Mouse (Mus musculus) limb, embryonic 15.5 days (tissue): ENCODE data around the gene Iqgap3. TPM values are rescaled to one million over a fixed set of nuclear protein-coding genes. Genes with fewer than 3 reads are reported as not detected.

ENCODE experiments used
- ATAC-seq: fragments of 200-750 bp; cut with Nextera tagmentation; 2 replicates; pipeline ENCODE4 v1.8.0; 2017; ENCODE audit warnings: low read depth, moderate TSS enrichment; ENCODE audit not compliant: insufficient number of reproducible peaks, low FRiP score, low TSS enrichment
- H3K27ac ChIP-seq: fragments of 300-500 bp; sonication (generic); 2 replicates; pipeline ENCODE4 v1.5.1; 2015; ENCODE audit warnings: moderate library complexity, mild to moderate bottlenecking, inconsistent platforms
- H3K27me3 ChIP-seq: fragments of 300-500 bp; sonication (generic); 2 replicates; pipeline ENCODE4 v1.6.1; 2015; ENCODE audit warnings: inconsistent platforms
- H3K36me3 ChIP-seq: fragments of 300-500 bp; sonication (generic); 2 replicates; pipeline ENCODE4 v1.6.1; 2015; ENCODE audit warnings: inconsistent platforms
- H3K4me1 ChIP-seq: fragments of 300-500 bp; sonication (generic); 2 replicates; pipeline ENCODE4 v1.6.1; 2015; ENCODE audit warnings: inconsistent platforms
- H3K4me2 ChIP-seq: fragments of 300-500 bp; sonication (generic); 2 replicates; pipeline ENCODE4 v1.6.1; 2015; ENCODE audit warnings: mild to moderate bottlenecking, inconsistent platforms
- H3K4me3 ChIP-seq: fragments of 300-500 bp; sonication (generic); 2 replicates; pipeline ENCODE4 v1.5.1; 2015; ENCODE audit warnings: mild to moderate bottlenecking, inconsistent platforms
- H3K9ac ChIP-seq: fragments of 300-500 bp; sonication (generic); 2 replicates; pipeline ENCODE4 v1.6.1; 2015; ENCODE audit warnings: inconsistent platforms
- H3K9me3 ChIP-seq: fragments of 300-500 bp; sonication (generic); 2 replicates; pipeline ENCODE4 v1.6.1; 2016; ENCODE audit warnings: inconsistent platforms
- WGBS: fragments of 180-500 bp; shearing (Covaris S2); methylation state at CpG from one replicate; pipeline ENCODE4 v1.1.7; 2015; 5-methylcytosine and 5-hydroxymethylcytosine counted together
- polyA plus RNA-seq: library from polyadenylated mRNA; unstranded; fragments of >200 nt; fragmentation: Nextera tagmentation; extraction: Ambion mirVana; gene quantifications from 2 replicates; pipeline ENCODE4 v1.2.1, GENCODE M21; 2015

The Iqgap3 gene
- polyA plus RNA-seq, 1 experiment from 2014 or later = 17.8 TPM

DNA sequence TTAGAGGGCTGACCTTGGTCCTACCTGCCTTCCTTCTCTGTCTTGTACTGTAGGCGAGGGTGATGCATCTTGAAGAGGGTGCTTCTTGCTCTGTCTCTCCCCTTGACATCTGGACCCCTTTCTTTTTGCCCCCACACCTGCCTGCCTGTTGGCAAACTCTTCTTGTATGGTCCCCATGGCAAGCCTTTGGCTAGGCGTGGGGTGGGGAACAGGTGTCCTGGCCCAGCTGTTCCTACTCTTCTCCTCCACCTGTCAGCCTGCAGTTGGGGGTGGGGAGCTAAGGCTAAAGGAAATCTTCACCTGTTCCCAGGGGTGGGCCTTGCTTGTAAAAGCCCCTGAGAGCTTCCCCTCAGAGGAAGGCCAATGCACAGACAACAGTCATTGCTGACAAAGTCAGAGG is 65.7 kb downstream of the Iqgap3 start:
- no peaks in the 10 kb centered on the region for H3K27me3 ChIP-seq
- H3K4me2 ChIP-seq = no peak overlapping the region
- peaks cover 82% of the 10 kb centered on the region for H3K4me1 ChIP-seq
- H3K27ac ChIP-seq = no peak overlapping the region
- H3K36me3 ChIP-seq = 0 out of 2 replicates have a peak, but pooled peaks cover 3% of the 10 kb centered on the region
- WGBS = 70% methylated on average over 2 of the region's 2 CpGs
- H3K9ac ChIP-seq = no peak overlapping the region
- ATAC-seq = no peak
- H3K4me3 ChIP-seq = no peak overlapping the region
- H3K9me3 ChIP-seq = no peaks in the 10 kb centered on the region

DNA sequence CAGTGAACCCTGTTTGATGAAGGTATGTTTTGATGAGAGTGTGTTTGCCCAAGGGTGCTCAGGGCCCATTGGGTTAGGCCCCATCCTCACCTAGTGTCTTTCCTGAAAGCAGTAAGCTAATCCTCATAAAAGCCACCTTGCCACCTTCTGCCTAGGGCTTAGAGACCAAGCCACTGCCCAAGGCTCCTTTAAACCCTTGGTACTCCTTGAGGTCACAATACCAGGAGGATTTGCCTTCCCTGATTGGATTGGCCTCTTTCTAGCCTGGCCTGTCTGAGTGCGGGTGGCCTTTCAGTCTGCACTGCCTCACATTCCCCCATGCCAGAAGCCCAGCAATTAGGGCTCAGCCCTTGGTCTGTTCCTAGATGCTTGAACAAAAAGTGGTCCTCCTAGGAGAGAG is 66.1 kb downstream of the Iqgap3 start:
- H3K4me2 ChIP-seq = no peak overlapping the region
- no peak for ATAC-seq
- 0 out of 2 replicates have a peak, but pooled peaks cover 3% of the 10 kb centered on the region for H3K36me3 ChIP-seq
- H3K9ac ChIP-seq = no peak overlapping the region
- H3K4me1 ChIP-seq = peaks cover 82% of the 10 kb centered on the region
- no peak overlapping the region for H3K4me3 ChIP-seq
- H3K9me3 ChIP-seq = no peaks in the 10 kb centered on the region
- WGBS = 77% methylated on average over 1 of the region's 1 CpGs
- H3K27ac ChIP-seq = peak overlapping the region; percentile 75
- no peaks in the 10 kb centered on the region for H3K27me3 ChIP-seq

DNA sequence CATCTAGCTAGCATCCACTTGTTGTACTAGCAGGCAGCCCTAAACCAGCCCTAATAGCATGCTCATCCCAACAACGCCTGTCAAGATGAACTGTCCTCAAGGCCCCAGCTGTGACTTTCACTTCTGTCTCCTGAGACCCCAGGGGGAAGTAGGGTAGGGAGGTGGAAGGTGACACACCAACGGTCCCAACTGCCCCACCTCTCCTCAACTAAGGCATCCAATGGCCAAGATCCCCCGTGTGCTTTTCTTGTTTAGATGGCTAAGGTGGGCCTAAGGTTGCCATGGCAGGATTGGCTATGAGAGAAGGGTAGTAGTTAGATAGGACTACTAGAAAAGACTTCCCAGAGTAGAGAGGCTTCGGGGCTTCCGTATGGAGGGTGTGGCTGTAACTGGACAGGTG is 66.6 kb downstream of the Iqgap3 start:
- Histone ChIP-seq H3K4me3 (no peak overlapping the region), H3K9me3 (no peaks in the 10 kb centered on the region), H3K9ac (no peak overlapping the region), H3K27ac (peak overlapping the region; percentile 75), H3K27me3 (no peaks in the 10 kb centered on the region), H3K4me2 (no peak overlapping the region), H3K4me1 (peaks cover 80% of the 10 kb centered on the region), H3K36me3 (0 out of 2 replicates have a peak, but pooled peaks cover 3% of the 10 kb centered on the region)
- ATAC-seq = no peak
- WGBS = 89% methylated on average over 5 of the region's 5 CpGs

DNA sequence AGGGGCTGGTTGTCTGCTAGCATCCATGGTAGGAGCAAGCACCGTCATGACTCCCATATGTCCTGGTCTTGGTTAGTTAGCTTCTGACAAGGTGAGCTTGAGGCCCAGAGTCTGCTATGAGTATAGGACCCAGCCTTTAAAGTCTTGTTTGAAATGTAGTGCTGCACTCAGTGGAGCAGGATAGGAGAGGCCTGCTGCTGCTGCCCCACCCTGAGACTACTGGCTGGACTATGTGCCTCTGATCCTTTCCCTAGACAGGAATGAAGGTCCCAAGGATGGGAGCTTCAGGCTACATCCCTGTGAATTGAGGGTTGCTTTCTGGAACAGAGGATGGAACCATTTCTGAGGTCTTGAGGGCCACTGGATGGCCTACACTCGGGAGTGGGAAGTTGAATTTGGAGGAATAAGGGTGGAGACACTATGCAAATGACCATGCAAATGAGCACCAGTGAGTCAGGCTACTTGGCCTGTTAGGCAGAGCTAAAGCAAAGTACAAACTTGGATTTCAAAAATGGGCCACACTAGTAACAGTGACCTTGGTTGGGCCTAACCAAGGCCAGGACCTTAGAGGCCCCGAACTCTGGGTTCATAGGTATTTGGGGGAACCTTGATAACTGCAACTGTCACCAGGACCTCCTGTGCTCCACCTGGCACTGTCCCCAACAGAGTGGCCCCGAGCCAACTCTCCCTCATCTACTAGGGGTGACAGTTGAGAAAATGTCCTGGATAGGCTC is 67.2 kb downstream of the Iqgap3 start:
- 58% methylated on average over 4 of the region's 4 CpGs for WGBS
- H3K27ac ChIP-seq = peak overlapping the region; percentile 75

DNA sequence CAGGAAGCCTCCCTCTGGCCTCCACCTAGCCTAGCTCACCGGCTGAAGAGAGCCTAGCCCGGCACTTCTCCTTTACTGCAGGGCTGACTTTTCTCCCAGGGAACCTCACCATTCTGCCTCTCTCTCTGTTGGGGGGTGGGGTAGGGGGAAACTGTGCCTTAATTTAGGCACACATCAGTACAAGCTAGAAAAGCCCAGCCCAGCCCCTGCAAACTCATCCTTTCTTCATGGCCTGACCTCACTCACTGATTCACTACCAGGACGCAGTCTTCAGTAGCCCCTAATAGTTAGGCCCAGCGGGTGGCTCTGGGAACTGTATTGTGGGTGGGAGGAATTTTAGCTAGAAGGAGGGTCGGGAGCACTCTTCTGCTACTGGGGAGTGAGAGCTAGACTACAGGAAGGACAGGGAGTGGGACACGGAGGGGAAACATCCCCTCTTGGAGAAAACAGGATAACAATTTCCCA is 67.8 kb downstream of the Iqgap3 start:
- peak overlapping the region; percentile 27 for H3K4me2 ChIP-seq

More for the DNA sequence above, 67.2 kb downstream of the Iqgap3 start:
- H3K4me2 ChIP-seq = peak overlapping the region; percentile 27; the same call in 1 of the 2 replicates
- 0 out of 2 replicates have a peak, but pooled peaks cover 3% of the 10 kb centered on the region for H3K36me3 ChIP-seq
- H3K9ac ChIP-seq = no peak overlapping the region
- ATAC-seq = no peak
- no peaks in the 10 kb centered on the region for H3K9me3 ChIP-seq
- peaks cover 74% of the 10 kb centered on the region for H3K4me1 ChIP-seq
- H3K27me3 ChIP-seq = no peaks in the 10 kb centered on the region
- no peak overlapping the region for H3K4me3 ChIP-seq

DNA sequence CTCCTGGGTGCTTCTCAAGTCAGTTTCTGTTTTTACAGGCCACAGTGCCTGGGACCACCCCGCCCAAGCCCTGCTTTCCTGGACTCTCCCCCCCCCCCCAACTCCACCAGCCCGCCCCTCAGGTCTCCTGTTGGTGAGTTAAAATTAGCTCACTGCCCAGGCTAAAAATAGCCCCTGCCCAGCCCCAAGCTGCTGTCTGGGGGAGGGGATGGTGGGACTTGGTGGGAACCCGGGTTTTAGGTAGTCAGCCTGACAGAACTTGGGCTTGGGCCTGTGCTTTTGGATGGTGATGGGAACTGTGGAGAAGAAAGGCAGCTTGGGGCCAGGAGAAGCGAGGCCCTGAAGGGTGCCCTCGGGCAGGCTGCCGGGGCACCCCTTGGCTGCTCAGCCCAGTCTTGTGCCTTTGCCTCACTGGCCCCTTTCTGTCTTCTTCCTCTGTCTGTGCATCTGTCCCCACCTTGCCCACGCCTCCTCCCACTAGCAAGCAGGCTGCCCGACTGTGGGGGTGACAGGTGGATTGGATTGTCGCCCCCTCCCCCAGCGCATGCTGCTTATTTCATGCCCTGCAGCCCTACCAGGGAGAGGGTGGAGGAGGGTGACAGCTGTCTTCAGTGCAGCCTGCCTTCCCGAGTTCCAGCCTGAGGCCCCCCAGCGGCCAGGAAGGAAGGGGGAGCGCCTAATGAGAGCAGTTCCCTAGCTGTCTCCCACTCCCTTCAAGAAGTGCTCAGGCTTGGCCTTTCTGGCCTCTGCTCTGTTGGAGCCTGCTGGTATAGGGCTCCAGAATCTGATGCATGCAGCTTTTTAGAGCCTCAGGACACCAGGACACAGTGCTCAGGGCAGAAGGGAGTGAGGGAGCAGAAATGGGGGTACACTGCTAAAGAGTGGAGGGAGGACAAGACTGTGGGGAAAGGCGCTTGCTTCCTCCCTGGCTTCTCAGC is 68.6 kb downstream of the Iqgap3 start:
- 19% methylated on average over 14 of the region's 14 CpGs for WGBS
- no peak overlapping the region; the same call in 1 of the 2 replicates for H3K4me3 ChIP-seq
- H3K4me1 ChIP-seq = peaks cover 60% of the 10 kb centered on the region
- peak; percentile 36; the same call in 1 of the 2 replicates for ATAC-seq
- H3K9ac ChIP-seq = 0 out of 2 replicates have a peak overlapping the region, but pooled peaks have one; percentile 4
- no peaks in the 10 kb centered on the region for H3K9me3 ChIP-seq
- H3K27me3 ChIP-seq = no peaks in the 10 kb centered on the region
- H3K27ac ChIP-seq = peak overlapping the region; percentile 75
- H3K36me3 ChIP-seq = 0 out of 2 replicates have a peak, but pooled peaks cover 3% of the 10 kb centered on the region
- peak overlapping the region; percentile 27 for H3K4me2 ChIP-seq

More for the DNA sequence above, 67.8 kb downstream of the Iqgap3 start:
- H3K9ac ChIP-seq = 0 out of 2 replicates have a peak overlapping the region, but pooled peaks have one; percentile 4
- no peak for ATAC-seq
- H3K4me3 ChIP-seq = no peak overlapping the region
- H3K4me1 ChIP-seq = peaks cover 68% of the 10 kb centered on the region
- no peaks in the 10 kb centered on the region for H3K27me3 ChIP-seq
- H3K9me3 ChIP-seq = no peaks in the 10 kb centered on the region
- H3K36me3 ChIP-seq = 0 out of 2 replicates have a peak, but pooled peaks cover 3% of the 10 kb centered on the region
- peak overlapping the region; percentile 75 for H3K27ac ChIP-seq
- WGBS = 25% methylated on average over 6 of the region's 6 CpGs

DNA sequence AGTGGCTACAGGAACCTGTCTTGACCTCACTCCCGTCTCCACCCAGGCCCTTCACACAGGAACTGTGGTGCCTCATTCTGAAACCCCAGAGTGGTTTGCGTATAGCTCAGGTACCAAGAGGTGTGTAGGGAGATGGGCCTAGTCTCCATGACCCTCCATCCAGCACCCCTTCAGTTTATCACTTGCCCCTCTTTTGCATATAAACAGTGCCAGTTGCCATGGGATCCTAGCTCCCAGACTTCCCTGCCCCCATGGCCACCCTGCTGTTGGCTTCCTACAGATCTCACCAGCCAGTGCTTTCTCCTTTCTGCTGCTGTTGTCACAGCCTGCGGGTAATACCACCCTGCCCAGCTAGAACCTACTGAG is 69.2 kb downstream of the Iqgap3 start:
- no peak for ATAC-seq

DNA sequence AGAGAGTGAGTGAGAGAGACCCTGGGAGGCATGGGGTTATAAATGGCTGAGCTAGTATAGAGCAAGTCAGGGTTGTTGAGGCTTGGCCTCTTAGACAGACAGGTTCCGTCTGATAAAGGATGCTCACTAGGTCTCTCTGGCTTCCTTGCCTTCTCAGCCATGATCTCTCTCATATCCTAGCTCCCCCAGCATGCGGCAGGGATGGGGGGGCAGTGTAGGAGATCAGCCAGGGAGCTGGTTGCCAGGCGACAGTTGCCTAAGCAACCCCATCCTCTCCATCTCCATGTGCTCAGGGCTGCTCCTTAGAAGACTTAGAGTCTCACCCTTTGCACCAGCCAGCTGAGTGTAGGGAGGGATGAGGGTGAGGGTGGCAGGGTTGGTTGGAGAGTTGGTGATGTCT is 70.3 kb downstream of the Iqgap3 start:
- Histone ChIP-seq H3K9ac (no peak overlapping the region), H3K4me3 (no peak overlapping the region), H3K9me3 (no peaks in the 10 kb centered on the region), H3K4me2 (no peak overlapping the region), H3K27ac (no peak overlapping the region), H3K4me1 (peaks cover 46% of the 10 kb centered on the region), H3K27me3 (no peaks in the 10 kb centered on the region), H3K36me3 (peaks cover 19% of the 10 kb centered on the region)
- ATAC-seq = no peak
- WGBS = 84% methylated on average over 3 of the region's 3 CpGs

More for the DNA sequence above, 69.2 kb downstream of the Iqgap3 start:
- Histone ChIP-seq H3K27me3 (no peaks in the 10 kb centered on the region), H3K4me3 (no peak overlapping the region), H3K27ac (peak overlapping the region; percentile 75; the same call in 1 of the 2 replicates), H3K4me2 (no peak overlapping the region), H3K36me3 (peaks cover 9% of the 10 kb centered on the region), H3K9ac (0 out of 2 replicates have a peak overlapping the region, but pooled peaks have one; percentile 4), H3K9me3 (no peaks in the 10 kb centered on the region), H3K4me1 (peaks cover 54% of the 10 kb centered on the region)
- 58% methylated on average over 3 of the region's 3 CpGs for WGBS

DNA sequence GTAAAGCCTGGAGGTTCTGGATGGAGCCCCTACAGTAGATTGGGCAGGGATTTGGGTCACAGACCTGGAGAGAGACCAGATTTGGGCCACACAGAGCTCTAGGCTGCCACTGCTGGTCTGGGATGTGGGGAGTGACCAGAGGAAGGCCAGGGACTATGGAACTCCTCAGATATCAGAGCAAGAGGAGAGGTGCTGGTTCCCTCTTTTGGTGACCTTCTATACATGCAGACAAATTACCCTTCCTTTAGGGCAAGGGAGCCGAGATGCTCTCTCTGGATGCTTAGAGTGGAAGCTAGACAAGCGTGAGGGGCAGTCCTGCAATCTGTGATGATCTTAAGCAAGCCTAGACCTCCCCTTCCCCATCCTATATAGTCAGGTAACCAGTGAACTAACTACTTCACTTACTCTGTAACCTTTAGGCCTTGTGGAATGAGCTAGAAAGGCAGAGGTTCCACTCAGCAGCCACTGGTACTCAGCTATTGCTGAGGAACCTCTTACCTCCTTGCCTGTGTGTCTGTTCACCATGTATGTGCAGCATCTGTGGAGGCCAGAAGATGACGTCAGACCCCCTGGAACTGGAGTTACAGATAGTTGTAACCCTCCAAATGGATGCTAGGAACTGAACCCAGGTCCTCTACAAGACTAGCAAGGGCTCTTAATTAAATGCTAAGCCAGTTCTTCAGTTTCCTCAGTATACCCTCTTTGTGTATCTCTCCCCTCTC is 71.7 kb downstream of the Iqgap3 start:
- H3K4me1 ChIP-seq = peaks cover 41% of the 10 kb centered on the region
- 80% methylated on average over 3 of the region's 3 CpGs for WGBS
- no peak for ATAC-seq

DNA sequence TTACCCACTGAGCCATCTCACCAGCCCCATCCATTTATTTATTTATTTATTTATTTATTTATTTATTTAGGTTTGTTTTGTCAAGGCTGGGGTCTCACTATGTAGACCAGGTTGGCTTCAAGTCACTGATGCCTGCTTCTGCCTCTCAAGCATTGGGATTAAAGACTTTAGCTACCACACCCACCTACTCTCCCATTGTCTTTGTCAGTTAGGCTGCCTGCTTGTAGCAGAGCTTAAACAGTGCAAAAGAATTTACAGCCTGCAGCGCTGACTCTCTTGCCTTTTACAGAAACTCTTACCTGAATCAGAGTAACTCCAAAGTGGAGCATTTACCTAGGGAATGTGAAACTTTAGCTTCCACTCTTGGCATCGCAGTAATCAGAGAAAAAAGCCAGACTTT is 72.5 kb downstream of the Iqgap3 start:
- Histone ChIP-seq H3K27me3 (no peaks in the 10 kb centered on the region), H3K9me3 (no peaks in the 10 kb centered on the region)

More for the DNA sequence above, 71.7 kb downstream of the Iqgap3 start:
- H3K4me3 ChIP-seq = no peak overlapping the region
- H3K27me3 ChIP-seq = no peaks in the 10 kb centered on the region
- no peak overlapping the region for H3K9ac ChIP-seq
- peaks cover 25% of the 10 kb centered on the region for H3K36me3 ChIP-seq
- no peaks in the 10 kb centered on the region for H3K9me3 ChIP-seq
- no peak overlapping the region for H3K27ac ChIP-seq
- no peak overlapping the region for H3K4me2 ChIP-seq

DNA sequence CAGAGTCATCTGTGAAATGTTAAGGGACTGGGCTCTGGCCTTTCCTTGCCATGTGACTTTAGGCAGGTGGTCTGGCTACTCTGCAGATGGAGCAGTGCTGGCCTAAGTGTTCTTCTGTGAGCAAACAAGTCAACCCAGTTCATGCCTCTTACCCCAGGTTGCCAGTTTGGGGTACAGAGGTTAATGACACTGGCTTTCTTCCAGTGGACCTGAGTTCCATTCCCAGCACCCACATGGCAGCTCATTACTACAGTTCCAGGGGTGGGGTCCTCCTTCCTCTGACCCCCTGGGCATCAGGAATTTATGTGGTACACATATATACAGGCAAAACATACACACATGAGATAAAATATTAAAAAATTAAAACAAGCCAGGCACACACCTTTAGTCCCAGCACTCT is 75.0 kb downstream of the Iqgap3 start:
- H3K9ac ChIP-seq = no peak overlapping the region
- H3K27me3 ChIP-seq = no peaks in the 10 kb centered on the region
- no peaks in the 10 kb centered on the region for H3K9me3 ChIP-seq
- H3K4me3 ChIP-seq = no peak overlapping the region
- H3K27ac ChIP-seq = no peak overlapping the region
- ATAC-seq = no peak
- no peak overlapping the region for H3K4me2 ChIP-seq
- peaks cover 56% of the 10 kb centered on the region for H3K36me3 ChIP-seq
- H3K4me1 ChIP-seq = peaks cover 9% of the 10 kb centered on the region; the same call in 1 of the 2 replicates

More for the DNA sequence above, 72.5 kb downstream of the Iqgap3 start:
- Histone ChIP-seq H3K9ac (no peak overlapping the region), H3K4me3 (no peak overlapping the region), H3K4me1 (peaks cover 33% of the 10 kb centered on the region), H3K27ac (no peak overlapping the region), H3K36me3 (peaks cover 33% of the 10 kb centered on the region), H3K4me2 (no peak overlapping the region)
- WGBS = 78% methylated on average over 2 of the region's 2 CpGs
- ATAC-seq = no peak
